21 mouse cellular contexts compared by ENCODE assay signal in the genomic region with DNA sequence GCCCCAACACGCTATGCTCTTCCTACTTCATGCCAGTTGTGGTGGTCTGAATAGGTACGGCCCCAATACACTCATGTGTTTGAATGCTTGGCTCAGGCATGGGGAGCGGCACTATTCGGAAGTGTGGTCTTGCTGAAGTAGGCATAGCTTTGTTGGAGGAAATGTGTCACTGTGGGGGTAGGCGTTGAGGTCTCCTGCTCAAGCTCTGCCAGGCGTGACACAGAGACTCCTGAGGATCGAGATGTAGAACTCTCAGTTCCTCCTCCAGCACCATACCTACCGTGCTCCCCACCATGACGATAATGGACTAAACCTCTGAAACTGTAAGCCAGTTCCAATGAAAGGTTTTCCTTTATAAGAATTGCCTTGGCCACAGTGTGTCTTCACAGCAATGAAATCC. TPM values are rescaled to one million over a fixed set of nuclear protein-coding genes. Genes with fewer than 3 reads are reported as not detected.
A peak's percentile ranks its signal among the peaks of the same experiment; 100 is the strongest.
DNase-seq lines count a peak whose midpoint lies in the region; ATAC-seq and TF ChIP-seq lines count a peak whose summit lies in the region.
"Had no signal": no experiment of that assay in that cellular context is flagged by ENCODE, and none has a peak within 500 bp of the region (broad histone marks: within the 10 kb centered on the region; RNA-seq: fewer than 3 reads in every experiment).

No protein-coding gene starts in this region.

- H3K4me3 ChIP-seq in lung, postnatal 0 days (ENCODE audit: low read depth, low read length): no peak overlapping the region
- no peak overlapping the region for H3K4me3 ChIP-seq in spleen, adult 2 months (ENCODE audit: extremely low read depth, insufficient read depth, insufficient read length)
- no peak overlapping the region for H3K4me3 ChIP-seq in forebrain, embryonic 16.5 days (replicated peaks; ENCODE audit: low read length)
- H3K4me3 ChIP-seq: embryonic facial prominence, embryonic 10.5 days; heart, adult 2 months; heart, embryonic 15.5 days; hindbrain, embryonic 10.5 days had no signal

- H3K27ac ChIP-seq in lung, postnatal 0 days (ENCODE audit: low read length): no peak overlapping the region
- H3K27ac ChIP-seq in spleen, adult 2 months (ENCODE audit: insufficient read depth, low read length): no peak overlapping the region
- H3K27ac ChIP-seq in forebrain, embryonic 16.5 days (ENCODE audit: low read length): no peak overlapping the region
- H3K27ac ChIP-seq: embryonic facial prominence, embryonic 10.5 days; heart, adult 2 months; heart, embryonic 15.5 days; hindbrain, embryonic 10.5 days; hindbrain, embryonic 14.5 days had no signal

- H3K9ac ChIP-seq in lung, postnatal 0 days (replicated peaks; ENCODE audit: low read depth): no peak overlapping the region
- no peak overlapping the region for H3K9ac ChIP-seq in forebrain, embryonic 16.5 days (replicated peaks; ENCODE audit: low read depth, low read length)
- H3K9ac ChIP-seq: heart, embryonic 15.5 days; hindbrain, embryonic 14.5 days had no signal

- ATAC-seq in lung, postnatal 0 days: no peak
- ATAC-seq in monocyte, adult 5-6 weeks (replicated peaks; ENCODE audit: insufficient number of reproducible peaks, low FRiP score, low TSS enrichment, poor library complexity, severe bottlenecking): 0 out of 2 replicates have a peak, but pooled peaks have one; percentile 20
- ATAC-seq in forebrain, embryonic 16.5 days: no peak
- ATAC-seq: forebrain, embryonic 14.5 days had no signal

- H3K9me3 ChIP-seq in lung, postnatal 0 days (ENCODE audit: low read length): no peaks in the 10 kb centered on the region
- no peaks in the 10 kb centered on the region for H3K9me3 ChIP-seq in forebrain, embryonic 16.5 days (ENCODE audit: control insufficient read depth, low read length)
- H3K9me3 ChIP-seq: embryonic facial prominence, embryonic 10.5 days; G1E; heart, embryonic 15.5 days; hindbrain, embryonic 10.5 days had no signal

- 0 out of 2 replicates have a peak, but pooled peaks cover 18% of the 10 kb centered on the region for H3K36me3 ChIP-seq in lung, postnatal 0 days (ENCODE audit: insufficient read depth, low read length)
- peaks cover 9% of the 10 kb centered on the region for H3K36me3 ChIP-seq in spleen, adult 2 months (ENCODE audit: control insufficient read depth, insufficient read depth, low read length)
- peaks cover 20% of the 10 kb centered on the region for H3K36me3 ChIP-seq in forebrain, embryonic 16.5 days (ENCODE audit: control insufficient read depth, insufficient read depth)

- intact Hi-C loops in gastrocnemius, postnatal 36 days (cut with DNase I): no loop called here

- H3K27me3 ChIP-seq in lung, postnatal 0 days (replicated peaks; ENCODE audit: insufficient read depth, low read length): no peaks in the 10 kb centered on the region
- H3K27me3 ChIP-seq in spleen, adult 2 months (ENCODE audit: control insufficient read depth, insufficient read depth, low read length): no peaks in the 10 kb centered on the region
- H3K27me3 ChIP-seq in forebrain, embryonic 16.5 days (replicated peaks; ENCODE audit: control insufficient read depth, insufficient read depth, low read length): no peaks in the 10 kb centered on the region
- H3K27me3 ChIP-seq: heart, embryonic 15.5 days had no signal

- no peak overlapping the region for H3K4me2 ChIP-seq in lung, postnatal 0 days (replicated peaks; ENCODE audit: low read depth, low read length)
- H3K4me2 ChIP-seq in forebrain, embryonic 16.5 days (ENCODE audit: low read length): no peak overlapping the region
- H3K4me2 ChIP-seq: heart, embryonic 11.5 days; heart, embryonic 15.5 days; hindbrain, embryonic 14.5 days had no signal

- H3K4me1 ChIP-seq in lung, postnatal 0 days (ENCODE audit: insufficient read depth, low read depth, low read length): no peaks in the 10 kb centered on the region
- H3K4me1 ChIP-seq in spleen, adult 2 months (ENCODE audit: control insufficient read depth, insufficient read depth, insufficient read length): no peaks in the 10 kb centered on the region; the same call in none of the 2 replicates
- peaks cover 4% of the 10 kb centered on the region for H3K4me1 ChIP-seq in forebrain, embryonic 16.5 days (replicated peaks; ENCODE audit: control insufficient read depth, insufficient read depth, low read length)

- no peak for TF ChIP-seq CTCF in lung, postnatal 0 days (IDR thresholded peaks at IDR 0.05)
- no peak for TF ChIP-seq CTCF in spleen, adult 2 months (IDR thresholded peaks at IDR 0.05; ENCODE audit: extremely low read depth, insufficient read depth, insufficient read length, insufficient replicate concordance)

- 94% methylated on average over 9 of the region's 9 CpGs for WGBS in lung, postnatal 0 days
- WGBS in spleen, adult 2 months: 47% methylated on average over 9 of the region's 9 CpGs
- 96% methylated on average over 9 of the region's 9 CpGs for WGBS in forebrain, embryonic 16.5 days

- no peak for TF ChIP-seq POLR2A in spleen, adult 2 months (IDR thresholded peaks at IDR 0.05; ENCODE audit: low read depth, low read length)

- no peak for TF ChIP-seq EP300 in lung, postnatal 0 days (IDR thresholded peaks at IDR 0.05)

- peak; percentile 14 to 34 for DNase-seq in lung, adult 18-20 months
- DNase-seq in lung, postnatal 0 days (ENCODE audit: low spot score): no peak
- peak; percentile 82 for DNase-seq in A20 (ENCODE audit: low read depth, low spot score)
- peak; percentile 70 to 74 for DNase-seq in spleen, adult 2 months (ENCODE audit: low read depth in 1 of 2, low spot score in 2 of 2)
- DNase-seq in gastrocnemius, postnatal 36 days: no peak
- DNase-seq in left cerebral cortex, adult 18-20 months (ENCODE audit: low spot score in 2 of 2): no peak
- DNase-seq: adrenal gland, postnatal 14 days; cerebellum, adult 11-12 months; cerebellum, adult 9-11 months; cerebellum, postnatal 36 days; heart, postnatal 14 days had no signal

RNA-seq across cellular contexts. Expression of a gene that starts 5.1 kb away (rescaled TPM):
- 124 and 140 TPM in 2 replicates for polyA plus RNA-seq in lung, postnatal 0 days (2015; fragmentation: Nextera tagmentation; extraction: Ambion mirVana)
- total RNA-seq in monocyte, adult 5-6 weeks (2017): 360 to 609 TPM (median 541 TPM) in 3 replicates
- 49.3 and 50.5 TPM in 2 replicates for polyA plus RNA-seq in spleen, adult 2 months (2012; rRNA removed)
- total RNA-seq in gastrocnemius, postnatal 36 days (2021): 10 to 100 TPM; 78.0 to 99.3 TPM
- polyA plus RNA-seq in forebrain, embryonic 16.5 days (2015; fragmentation: Nextera tagmentation; extraction: Ambion mirVana): 134 and 141 TPM in 2 replicates
- 100 to 1,000 TPM in 1 of 2 experiments, 10 to 100 TPM in 1; 99.3 to 105 TPM for total RNA-seq in left cerebral cortex, adult 18-20 months (2021)

RNA-seq across cellular contexts. Expression of a gene that starts 5.3 kb away (rescaled TPM):
- 39.1 and 43.4 TPM in 2 replicates for polyA plus RNA-seq in lung, postnatal 0 days (2015; fragmentation: Nextera tagmentation; extraction: Ambion mirVana)
- 59.9 to 85.9 TPM (median 84.5 TPM) in 3 replicates for total RNA-seq in monocyte, adult 5-6 weeks (2017)
- polyA plus RNA-seq in spleen, adult 2 months (2012; rRNA removed): 1.6 and 2.3 TPM in 2 replicates
- total RNA-seq in gastrocnemius, postnatal 36 days (2021): 10 to 100 TPM; 16.3 to 23.7 TPM
- 46.3 and 48.1 TPM in 2 replicates for polyA plus RNA-seq in forebrain, embryonic 16.5 days (2015; fragmentation: Nextera tagmentation; extraction: Ambion mirVana)
- total RNA-seq in left cerebral cortex, adult 18-20 months (2021): 10 to 100 TPM; 43.0 to 43.3 TPM

Comparison
In these comparisons a context has a peak if more than half of its experiments do, and no peak if none do; other contexts are left out.
1. DNase-seq: peak in lung, adult 18-20 months (2 of 2), A20 (single experiment) and spleen, adult 2 months (2 of 2); none in lung, postnatal 0 days (single experiment), gastrocnemius, postnatal 36 days (0 of 2) and left cerebral cortex, adult 18-20 months (0 of 2).